Mouse (Mus musculus) kidney, postnatal 25 days (tissue): ENCODE measurements around the gene Lingo2.

Experiments used
- DNase-seq, 2 experiments: peaks; one replicate each; pipeline ENCODE4 v3.0.0; 2021; ENCODE audit warnings: mixed read lengths in 2 of 2

The Lingo2 gene

DNA sequence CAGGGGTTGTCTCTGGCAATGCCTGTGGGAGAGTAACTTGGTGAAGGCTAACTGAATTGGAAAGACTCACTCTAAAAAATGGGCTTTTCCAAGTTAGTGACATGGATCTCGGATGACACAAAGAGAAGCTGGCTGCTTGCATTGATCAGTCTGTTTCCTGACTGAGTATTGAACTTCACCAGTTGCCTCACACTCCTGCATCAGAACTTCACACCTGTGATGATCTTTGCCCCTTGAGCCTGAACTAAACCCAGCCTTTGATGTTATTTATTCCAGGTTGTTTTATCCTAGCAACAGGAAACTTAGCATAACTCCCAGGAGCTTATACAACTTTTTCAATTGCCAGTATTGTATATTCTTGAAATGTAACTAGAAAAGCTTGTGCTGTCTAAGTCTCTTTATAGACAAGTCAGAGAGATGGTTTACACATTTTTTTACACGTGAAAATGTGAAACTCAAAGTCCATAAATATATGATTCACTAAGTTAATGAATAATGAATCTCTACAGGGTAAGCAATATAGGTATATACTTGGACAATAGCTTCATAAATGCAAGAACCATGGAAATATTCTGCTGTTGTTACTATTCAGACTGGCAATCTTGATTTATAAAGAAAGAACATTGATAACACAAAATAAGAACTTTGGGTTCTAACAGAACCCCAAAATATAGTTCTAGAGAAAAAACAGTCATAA is 410.7 kb downstream of the Lingo2 start:
- DNase-seq: no peak

DNA sequence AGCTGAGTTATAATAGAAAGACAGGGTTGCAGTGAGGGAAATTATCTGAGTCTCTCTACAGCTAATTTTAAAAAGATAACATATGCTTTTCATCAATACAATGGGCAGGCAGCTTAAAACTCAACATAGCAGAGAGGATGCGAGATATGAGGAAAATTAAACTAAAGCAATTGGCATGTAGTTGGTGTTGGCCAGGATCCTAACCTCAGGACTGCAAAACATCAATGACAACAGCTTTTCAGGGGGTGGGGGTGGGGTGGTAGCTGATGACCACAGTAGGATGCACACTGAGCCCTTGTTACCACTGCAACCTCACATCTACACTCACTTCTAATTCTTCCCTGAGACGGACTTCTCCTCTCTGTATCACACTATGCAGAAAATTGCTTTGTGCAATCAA is 417.7 kb downstream of the Lingo2 start:
- no peak for DNase-seq

DNA sequence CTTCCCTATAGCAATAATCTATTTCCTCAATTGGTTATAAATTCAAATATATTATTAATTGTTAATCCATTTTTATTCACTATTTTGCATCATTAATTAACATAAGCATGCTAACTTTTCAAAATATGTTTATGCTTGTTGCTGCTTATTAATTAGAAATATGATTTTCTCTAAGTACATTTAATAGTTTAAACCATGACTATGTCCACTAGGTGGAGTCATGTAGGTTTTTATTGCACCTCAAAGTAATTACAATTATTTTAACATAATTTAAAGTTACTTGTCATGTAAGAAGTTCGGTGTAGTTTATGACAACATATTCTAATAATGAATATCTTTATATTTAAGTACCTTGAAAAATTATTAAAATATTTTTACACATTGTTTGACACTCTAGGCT is 461.3 kb downstream of the Lingo2 start:
- DNase-seq: no peak

DNA sequence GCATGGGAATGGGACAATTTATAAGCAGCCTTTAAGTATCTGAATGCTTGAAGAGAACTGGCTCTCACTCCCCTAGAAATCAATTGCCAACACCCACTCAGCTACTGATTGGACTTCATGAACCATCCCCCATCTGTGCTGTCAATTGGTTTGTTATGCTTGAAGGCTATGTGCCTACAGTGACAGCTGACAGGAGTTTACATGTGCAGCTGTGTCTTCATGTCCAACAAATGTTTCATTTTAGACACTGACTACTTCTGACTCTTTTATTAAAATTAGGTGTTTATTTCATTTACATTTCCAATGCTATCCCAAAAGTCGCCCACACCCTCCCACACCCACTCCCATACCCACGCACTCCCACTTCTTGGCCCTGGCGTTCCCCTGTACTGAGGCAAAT is 516.3 kb downstream of the Lingo2 start:
- DNase-seq: no peak

DNA sequence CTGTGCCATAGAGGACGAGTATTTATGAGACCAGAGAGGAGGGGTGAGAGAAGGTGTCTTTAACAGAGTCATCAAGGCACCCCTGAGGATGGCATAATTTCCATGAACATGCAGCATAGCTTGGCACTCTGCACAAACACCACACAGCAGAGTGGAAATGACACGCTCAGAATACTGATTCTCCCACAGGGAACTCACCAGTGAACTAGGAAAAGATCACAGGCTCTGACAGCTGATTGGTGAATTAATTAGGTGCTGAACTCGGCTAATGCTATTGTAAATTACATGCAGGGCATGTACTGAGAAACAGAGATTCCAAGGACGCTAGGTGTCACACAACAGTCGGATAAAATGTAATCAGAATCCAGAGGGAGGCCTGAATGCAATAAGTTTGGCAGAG is 525.4 kb downstream of the Lingo2 start:
- no peak for DNase-seq

DNA sequence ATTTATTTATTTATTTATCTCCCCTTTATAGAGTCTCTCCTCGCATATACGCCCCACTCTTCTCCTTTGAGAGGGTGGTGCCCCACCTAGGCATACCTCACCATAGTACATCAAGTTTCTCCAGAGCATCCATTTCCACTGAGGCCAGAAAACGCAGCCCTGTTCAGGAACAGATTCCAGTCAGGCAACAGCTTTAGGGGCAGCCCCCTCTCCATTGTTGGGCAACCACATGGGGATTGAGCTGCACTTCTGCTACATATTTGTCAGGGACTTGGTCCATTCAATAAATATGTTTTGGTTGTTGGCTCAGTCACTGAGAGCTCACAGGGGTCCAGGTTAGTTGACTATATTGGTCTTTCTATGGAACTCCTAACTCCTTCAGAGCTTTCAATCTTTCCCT is 544.2 kb downstream of the Lingo2 start:
- DNase-seq: no peak

DNA sequence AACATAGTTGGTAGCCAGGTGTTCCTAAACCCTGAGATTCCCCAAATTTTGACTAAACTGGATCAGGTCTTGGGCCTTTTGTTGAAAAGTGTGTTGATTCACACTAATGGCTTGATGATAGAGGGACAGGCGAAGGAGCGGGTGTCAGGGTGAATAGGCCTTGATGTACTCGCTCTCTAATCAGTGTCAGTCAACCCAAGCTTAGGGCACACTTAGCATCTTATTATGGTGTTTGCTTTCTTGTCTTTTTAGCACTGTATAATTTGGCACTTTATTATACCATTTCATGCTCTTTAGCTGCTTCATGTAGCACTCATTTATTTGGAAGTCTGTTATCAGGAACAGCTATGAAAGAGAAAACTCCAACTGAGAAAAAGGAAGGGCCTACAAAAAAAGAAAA is 582.6 kb downstream of the Lingo2 start:
- DNase-seq: no peak

DNA sequence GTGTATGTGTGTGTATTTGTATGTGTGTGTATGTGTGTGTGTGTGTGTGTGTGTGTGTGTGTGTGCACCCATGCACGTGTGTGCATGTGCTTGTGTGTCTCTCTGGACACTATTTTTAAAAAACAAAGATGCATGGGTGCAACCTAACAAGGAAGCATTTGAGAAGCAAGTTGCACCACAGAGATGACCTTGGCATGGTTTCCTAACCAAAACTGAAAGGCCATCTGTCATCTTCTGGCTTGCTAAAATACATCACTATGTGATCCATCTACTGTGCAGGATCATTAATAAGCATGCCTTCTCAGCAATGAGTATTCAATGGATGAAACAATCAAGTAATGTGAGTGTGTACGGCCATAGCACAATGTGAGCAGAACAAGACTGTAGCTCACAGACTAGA is 597.1 kb downstream of the Lingo2 start:
- DNase-seq: no peak

DNA sequence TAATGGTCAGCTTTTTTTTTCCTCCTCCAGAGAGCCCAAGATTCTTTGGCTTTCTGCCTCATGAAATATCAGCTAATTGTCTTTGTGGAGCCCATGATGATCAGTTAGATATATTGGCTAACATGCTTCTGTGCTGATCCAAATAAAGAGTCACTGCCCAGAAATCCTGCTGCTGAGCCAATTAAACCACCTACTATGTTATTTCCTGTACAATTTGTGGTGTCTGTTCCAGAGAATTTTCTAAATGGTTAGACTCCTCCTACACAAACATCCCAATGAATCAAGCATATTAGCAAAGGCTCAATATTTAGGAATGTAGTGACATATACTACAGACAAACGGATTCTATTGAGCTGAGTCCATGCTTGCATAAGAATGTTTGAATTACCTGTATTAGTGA is 619.8 kb downstream of the Lingo2 start:
- no peak for DNase-seq

DNA sequence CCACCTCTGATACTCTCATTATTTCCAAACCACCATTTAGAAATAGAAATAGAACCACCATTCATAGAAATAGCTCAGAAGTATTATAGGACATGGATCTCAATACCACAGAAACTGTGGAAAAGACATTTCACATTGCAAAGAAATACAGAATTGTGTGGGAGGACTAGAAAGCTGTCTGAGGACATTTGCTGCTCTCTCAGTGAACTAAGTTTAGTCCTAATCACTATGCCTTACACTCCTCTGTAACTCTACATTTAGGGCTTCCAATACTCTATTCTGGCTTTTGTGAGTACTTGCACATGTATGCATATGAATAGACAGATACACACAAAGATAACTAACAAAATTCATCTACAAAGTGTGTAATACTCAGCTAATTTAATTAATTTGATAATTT is 625.9 kb downstream of the Lingo2 start:
- no peak for DNase-seq

DNA sequence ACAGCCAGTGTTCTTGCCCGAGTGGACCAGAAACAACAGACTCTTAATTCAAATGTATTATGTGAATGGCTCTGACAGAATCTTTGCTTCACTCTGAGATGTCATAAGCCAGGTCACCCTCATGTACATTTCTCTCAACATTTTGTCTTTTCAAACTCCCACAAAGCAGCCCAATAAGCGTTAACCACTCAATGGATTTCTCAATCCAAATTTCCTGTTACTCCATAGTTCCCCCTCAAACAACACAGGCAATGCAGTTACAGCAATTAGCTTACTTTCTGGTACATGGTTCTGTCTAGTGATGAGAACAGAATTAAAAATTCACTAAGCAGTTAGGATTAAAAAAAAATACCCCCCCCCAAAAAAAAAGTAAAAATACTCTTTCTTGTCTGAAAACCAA is 638.5 kb downstream of the Lingo2 start:
- no peak for DNase-seq

DNA sequence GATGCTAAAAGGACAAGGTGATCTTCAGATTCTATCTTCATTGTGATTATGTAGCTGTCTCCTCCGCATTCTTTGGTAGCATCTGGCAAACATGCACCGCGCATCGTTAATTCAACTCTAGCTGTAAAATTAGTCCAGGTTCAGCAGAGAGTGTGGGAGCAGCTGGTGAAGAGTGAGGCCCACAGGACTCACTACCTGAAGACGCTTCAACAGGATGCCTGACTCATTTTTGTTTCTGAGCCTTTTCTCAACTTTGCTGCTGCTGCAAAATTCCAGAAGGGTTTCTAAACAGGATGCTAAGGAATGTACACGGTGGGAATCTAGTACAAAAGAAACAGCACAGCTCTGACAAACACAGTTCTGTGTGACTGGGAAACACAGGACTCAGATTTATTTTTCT is 640.1 kb downstream of the Lingo2 start:
- DNase-seq: no peak

DNA sequence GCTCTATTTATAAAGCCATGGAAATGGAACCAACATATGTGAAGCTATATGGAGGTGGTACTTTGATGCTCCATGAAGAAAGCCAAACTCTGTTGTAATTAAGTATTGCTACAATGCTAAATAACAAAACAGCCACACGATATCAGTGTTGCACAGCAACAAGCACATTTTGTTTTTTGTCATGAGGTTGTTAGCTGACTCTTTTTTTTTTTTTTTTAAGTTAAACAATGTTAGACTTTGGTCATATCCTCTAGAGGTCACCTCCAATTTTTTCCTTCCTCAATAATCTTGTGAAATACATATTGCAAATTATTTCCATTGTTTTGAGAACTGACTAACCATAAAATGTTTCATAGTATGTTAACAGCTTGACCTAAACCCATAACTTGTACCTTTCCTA is 646.3 kb downstream of the Lingo2 start:
- no peak for DNase-seq

DNA sequence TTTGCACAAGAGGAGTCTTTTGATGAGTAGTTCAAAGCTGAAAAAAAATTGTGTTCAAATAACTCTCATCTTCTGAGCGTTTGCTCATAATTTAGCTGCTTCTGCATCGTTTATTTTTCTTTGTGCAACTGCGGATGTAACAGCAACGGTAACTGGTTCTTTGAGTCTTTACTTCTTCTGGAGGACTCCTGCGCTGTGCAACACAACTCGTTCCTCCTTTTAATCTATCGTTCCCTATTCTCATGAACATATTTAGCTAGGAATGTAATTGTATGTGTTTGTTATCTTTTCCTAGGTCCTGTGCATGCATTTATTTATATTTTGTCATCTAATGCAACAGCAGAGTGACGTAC is 661.9 kb downstream of the Lingo2 start:
- DNase-seq: no peak

DNA sequence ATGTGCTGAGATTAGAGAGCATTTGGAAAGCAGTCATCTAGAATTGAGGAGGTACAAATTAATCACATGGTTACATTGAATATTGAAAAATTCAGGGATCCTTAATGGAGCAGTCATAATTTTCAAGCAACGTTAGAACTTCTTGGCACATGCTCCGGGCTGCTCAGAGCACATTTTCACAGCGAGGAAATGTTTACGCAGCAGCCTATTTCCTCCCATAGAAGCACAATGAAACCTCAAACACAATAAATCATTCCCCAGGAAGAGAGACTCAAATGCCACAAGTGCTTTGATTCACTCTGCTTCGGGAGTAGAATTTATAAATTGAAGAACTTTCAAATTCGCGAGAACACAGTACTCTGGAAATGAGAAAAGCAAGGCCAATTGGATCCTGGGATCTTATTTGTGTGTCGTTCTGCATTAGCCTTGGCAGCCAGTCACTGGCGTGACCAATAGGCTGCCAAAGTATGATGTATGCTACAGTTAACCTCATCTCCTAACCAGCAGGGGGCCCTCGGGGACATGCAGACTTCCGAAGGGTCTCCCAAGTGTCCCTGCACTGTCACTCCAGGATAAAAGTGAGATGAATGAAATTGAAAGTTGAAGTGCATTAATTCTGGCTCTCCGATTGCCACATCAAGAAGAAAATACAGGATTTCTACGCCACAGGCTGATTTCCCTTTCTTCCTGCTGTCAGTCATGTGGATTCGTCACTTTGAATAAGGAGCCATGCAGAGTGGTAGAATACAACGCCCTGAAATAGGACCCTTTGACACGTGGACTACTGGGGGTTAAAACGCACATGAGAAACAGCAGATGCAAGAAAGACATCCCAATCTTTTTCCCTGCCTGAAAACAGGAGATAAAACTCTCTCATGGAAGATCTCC is 662.5 kb downstream of the Lingo2 start:
- DNase-seq: peak; percentile 58 to 61

DNA sequence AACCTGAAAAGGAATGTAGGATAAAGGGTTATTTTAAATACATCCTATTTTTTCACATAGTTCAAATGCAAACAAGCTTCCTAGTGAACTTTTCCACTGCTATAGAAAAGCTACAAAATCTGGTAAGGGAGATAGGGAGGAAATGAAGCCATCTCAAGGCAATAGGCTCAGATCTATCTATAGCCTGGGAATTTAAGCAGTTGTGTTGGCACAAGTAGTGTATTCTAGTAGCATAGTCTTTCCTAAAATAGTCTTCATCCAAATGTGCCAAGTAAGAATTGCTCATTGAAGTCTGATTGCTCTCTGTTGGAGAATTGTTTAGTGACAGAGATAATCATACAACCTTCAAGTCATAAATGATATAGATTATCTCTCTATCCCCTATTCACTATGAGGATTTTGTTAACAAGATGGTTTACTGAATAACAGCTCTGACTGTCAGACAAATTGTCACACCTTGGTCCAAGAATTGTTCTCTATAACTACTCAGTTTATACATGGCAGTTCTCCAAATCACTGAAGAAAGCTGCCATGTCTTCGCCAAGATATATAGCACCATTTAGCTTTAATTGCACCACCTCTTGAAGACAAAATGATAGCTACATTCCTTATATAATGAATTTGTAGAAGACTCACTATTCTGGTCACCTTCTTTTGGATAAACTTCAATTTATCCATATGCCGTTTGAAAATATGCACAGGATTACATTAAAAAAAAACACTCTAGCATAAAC is 688.9 kb downstream of the Lingo2 start:
- no peak for DNase-seq

DNA sequence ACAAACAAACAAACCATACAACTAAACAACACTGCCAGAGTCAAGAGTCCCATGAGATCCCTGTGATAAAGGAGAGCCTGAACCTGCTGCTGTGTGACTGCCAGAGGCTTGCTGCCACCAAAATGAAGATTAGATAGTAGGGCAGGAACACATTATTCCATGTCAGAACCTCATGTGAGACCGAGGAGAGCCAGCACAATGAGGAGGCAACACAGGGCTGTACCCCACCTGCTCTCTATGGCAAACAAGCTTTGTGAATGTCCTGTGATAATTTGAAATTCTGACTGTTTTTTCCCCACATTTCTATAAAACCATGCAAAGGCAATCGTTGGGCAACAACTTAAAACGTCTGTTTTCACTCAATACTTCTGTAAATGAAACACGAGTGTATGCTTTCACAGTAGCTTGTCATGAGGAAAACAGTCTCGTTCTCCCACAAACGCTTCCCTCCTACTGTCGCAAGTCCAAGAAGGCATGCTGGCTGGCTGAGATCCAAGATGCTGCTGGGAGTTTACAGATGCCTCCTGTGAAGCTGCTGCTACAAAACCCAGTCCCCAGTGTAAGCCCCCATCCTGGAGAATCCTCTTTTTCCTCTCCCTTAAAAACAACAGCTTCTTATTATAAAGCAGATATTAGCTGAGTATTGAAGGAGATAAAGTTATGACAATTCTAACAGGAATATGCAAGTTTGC is 765.2 kb downstream of the Lingo2 start:
- DNase-seq: peak in 1 of 2 experiments; percentile 39

DNA sequence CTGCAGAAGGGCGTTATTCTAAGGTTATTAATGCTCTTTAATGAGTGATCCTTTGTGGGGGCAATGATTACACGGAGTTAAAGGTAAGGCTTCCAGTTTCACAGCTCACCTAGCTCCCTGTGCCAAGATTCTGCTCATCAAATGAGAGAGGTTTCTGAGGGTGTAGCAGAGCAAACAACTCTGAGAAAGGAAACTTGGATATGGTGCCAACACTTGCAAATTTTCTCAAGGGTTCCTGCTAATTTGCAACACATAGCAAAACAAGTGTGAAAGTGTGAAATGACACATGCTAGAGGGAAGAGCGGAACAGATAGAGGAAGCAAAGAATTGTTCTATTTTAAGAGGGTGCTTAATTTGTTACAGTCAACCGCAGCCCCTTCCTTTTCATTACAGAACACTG is 767.9 kb downstream of the Lingo2 start:
- no peak for DNase-seq

DNA sequence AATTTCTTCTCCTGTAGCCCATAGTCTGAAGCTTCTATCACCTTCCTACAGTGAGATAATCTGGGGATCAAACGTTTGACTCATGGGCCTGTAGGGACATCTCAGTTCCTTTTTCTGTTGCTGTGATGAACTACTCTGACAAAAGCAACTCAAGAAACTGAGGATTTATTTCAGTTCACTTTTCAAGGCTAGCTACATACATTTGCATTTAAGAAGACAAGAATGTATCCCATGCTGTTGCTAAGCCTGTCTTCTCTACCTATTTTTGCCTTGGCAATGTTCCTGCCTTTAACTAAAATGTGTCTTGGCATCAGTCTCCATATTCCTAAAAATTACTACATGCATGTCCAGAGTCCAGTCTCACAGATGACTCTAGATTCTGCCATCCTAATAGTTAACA is 781.4 kb downstream of the Lingo2 start:
- no peak for DNase-seq

DNA sequence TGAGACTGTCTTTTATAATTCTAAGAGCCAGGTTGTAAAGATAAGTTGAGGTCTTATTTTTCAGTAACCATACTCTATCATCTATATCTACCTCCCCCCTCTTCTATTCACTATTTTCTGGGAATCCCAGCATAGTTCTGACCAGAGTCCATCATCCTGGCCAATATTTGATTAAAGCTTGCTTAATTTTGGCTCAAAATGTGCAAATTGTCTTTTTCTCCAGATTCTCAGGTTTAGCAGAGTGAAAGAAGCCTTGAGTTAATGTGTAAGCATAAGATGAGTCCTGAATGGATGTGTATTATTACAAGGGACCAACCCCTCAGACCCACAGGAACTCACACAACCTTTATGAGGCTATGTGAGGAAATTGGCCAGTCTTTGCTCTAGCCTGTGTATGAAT is 820.2 kb downstream of the Lingo2 start:
- DNase-seq: no peak

DNA sequence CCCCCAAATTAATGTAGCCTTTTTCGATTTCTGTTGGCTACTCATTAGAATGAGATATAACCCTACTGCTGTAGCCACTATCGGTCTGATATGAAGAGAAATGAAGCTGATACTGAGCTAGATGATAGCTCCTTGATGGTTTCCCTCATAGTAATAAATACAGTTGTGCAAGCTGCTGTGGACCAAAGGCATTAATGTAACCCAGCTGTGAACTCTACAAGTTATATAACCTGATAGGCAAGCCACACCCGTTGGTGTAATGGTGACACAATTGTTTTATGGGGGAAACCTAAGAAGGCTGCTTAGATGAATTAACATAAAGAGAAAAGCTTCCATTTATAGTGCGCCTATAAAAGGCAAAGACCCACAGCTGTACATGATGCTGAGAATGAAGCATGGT is 856.1 kb downstream of the Lingo2 start:
- no peak for DNase-seq

DNA sequence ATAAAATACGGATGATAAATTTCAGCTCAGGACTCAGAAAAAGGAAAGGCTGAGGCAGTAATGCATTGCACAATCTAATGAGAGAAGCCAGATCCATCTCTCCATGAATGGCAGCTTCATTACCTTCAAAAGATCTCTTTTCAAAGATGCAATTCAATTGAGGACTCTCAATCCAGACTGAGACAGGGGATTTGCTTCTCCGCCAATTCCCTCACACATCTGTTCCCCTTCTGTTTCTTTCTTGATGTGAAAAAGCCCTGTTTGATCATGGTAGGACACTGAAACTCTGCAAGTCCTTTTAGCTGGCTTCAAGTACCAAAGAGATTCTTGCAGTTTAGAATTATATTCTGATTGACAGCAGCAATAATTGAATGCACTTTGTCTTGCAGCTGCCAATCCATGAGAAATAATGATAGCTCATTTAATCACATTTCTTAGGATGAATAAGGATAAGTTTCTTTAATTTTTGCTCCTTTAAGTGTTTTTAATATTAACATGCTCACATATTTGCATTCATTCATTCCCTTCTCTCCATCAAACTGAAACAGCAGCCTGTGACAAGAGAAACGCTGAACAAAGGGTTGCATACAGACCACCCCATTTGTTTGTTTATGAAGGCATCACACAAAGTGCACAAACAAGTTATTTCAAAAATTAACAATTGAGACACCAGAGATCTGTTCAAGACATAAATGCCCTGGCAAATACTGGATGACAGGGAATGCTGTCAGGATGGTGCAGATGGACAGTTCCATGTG is 870.3 kb downstream of the Lingo2 start:
- no peak for DNase-seq
